Mouse (Mus musculus): ENCODE measurements around the gene Selenoo. TPM values are rescaled to one million over a fixed set of nuclear protein-coding genes. Genes with fewer than 3 reads are reported as not detected.

Gene Selenoo
- 21.0 and 22.3 TPM in 2 replicates for polyA plus RNA-seq (2015; fragmentation: Nextera tagmentation; extraction: Ambion mirVana)

DNA sequence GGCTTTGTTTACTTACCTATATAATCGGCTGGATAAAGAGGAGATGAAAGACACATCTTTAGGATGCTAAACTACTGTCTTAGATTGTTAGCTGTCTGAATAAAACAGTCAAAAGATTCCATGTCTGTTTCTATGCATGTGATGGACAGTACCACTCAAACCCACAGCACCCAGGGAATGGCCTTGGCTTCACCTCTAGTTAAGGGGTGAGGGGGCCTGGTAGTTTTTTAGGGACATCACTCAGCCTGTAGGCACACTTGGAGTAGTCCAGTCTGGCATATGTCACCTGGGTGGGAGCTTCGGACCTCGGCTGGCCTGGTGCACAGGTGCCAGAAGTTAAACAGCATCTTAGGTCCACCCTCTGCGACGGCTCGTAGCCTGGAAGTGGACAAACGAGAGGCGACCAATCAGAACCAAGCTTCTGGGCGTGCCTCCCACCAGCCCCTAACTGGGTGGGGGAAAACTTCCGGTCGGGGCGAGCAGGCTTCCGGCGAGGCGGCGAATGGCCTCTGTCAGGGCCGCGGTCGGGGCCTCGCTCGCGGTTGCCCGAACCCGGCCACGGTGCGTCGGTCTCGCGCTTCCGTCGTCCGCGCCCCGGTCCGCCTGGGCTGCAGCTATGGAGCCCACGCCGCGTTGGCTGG is at the start of gene Selenoo:
TSS of gene Selenoo (plus strand) at position 478 of the 641 bp plus-strand sequence.

DNA sequence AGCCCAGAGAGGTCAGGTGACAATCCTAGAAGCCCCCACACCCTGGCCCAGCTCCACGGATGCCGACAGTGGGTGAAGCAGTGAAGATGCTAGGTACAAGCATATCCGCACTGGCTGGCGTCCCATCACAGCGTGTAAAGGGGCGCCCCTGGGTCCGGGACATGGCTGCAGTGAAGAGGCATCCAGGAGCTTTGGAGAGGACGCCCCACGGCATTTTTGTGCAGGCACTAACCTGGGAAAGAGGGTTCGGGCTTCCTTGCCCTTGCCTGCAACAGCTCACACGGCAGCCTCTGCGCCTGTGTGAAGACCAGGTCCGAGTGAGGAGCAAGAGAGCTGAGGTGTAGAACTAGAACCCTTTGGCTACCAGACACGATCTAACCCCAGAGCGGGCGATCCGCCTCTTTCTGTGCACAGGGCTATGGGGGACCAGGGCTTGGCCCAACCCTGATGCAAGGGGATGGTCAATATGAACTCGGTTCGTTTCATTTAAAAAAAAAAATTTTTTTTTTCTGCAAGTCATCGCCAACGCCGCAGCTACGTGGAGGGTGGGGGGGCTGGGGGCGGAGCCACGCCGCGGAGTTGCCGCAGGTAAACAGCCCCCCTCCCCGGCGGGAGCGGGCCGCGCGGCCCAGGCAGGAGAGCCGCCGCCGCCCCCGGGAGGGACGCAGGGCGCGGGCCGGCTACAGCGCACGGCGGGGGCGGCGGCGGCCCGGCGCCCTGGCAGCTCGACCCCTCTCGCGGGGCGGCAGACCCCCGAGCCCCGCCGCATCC is 29.5 kb upstream of the Selenoo start, which contains the start of gene Panx2:
TSS of gene Panx2 (plus strand) at position 574 of the 771 bp plus-strand sequence.

DNA sequence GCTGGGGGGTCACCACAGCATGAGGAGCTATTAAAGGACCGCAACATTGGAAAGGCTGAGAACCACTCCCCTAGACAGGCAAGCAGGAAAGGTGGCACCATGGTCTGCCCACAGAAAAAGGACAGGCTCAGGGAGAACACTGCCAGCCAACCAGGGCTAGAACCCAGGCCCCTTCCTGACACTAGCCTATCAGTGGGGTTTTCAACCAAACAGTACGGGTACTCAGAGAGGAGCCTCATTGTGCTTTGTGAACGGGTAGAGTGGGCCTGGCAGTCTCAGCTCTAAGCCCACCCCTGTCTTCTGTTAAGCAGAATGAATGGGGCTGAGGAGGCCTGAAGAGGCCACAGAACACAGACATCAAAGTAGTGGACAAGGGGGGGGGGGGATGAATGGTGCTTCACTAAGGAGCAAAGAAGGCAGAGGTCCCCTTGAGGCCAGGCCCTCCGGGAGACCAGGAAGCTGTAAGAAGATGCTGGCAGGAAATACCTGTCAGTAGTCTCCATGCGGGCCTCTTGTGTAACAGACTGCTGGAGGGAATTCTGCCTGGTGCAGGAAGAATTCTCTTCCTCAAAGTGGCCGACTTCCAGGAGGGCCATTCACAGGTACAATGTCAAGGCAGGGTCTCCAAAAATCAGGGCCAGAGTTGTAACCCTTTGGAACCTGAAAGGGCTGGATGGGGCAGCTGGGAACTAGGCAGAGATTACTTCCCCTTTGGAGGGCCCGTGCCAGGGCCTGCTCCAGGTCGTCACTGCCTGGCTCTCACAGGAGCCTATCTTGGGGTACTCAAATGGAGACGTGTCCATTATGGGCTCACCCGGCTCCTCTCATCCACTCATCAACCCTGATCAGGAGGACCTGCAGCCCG is 14.0 kb upstream of the Selenoo start, which contains the start of gene Trabd:
TSS of gene Trabd (plus strand) at position 512 of the 865 bp plus-strand sequence.

DNA sequence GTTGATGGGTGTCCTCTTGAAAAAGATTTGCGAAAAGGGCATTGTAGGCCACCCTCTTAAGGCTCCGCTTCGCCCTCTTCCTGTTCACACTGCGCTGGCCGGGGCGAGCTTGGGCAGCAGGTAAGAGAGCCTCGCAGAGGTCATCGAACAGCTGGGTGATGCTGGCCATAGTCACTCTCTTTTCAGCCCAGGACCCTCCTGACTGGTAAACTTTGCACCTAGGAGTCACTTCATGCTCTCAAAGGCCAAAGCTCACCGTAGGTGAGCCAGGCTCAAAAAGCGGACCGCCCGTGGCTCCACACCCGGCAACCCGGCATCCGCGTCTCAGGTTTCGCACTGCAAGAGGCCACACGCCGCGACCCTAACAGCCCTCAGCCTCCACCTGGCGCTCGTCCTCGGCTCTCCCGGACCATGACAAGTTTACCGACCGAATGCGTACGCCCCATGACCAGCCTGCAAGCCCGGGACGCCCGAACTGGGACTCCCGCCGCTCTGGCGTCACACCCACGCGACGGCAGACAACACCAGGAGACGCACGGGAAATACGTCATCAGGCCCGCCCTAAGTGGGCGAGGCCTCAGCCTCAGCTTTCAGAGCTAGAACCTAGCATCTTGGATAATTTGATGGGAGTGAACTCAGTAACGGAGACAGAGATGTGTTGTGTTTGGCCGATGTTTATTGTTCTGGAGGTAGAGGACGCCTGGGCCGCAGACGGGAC is 33.9 kb downstream of the Selenoo start, which contains the start of gene Tubgcp6:
TSS of gene Tubgcp6 (minus strand) at position 464 of the 718 bp plus-strand sequence.

DNA sequence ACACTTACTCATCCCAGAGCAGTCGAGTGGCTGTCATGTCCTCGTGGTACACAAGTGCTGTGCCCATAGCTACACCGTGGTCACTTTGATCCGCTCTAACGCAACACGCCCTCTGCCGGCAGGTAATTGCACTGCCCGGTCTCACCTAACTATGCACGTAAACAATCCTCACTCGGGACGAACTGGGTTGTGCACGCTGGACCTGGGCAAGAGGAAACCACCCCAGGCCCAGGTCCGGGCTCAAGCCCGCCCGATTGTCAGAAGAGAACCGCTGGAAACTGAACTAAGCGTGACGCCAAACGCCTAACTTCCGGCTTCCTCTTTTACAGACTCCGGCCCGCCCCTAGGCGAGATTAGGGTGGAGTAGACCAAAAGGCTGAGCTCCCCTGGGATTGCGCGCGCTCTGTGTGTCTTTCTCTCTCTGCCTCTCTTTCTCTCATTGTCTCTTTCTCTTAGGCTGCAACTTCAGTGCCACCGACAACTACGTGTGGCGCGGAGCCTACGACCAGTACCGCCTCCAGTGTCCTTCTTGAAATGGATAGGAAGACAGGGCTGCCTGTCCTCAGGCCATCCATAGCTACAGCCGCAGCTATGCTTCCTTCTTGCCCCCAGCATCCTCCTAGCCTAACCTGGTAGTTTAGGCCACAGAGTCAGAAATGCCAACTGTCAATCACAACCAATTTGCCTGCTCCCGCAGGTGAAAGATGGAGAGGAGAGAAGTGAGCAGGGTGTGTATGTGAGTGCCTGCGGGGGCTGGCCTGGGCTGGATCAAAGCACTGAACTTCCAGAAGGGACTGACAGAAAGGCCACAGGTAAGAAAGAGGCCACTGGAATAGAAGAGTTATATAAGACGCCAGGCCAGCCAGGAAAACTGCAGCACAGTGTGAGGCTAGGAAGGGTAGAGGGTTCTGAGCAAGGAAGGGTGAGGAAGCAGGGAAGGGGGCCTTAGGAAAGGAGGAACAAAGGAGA is 39.8 kb downstream of the Selenoo start, which contains the start of gene Hdac10:
TSS of gene Hdac10 (minus strand) at position 319 of the 969 bp plus-strand sequence.

DNA sequence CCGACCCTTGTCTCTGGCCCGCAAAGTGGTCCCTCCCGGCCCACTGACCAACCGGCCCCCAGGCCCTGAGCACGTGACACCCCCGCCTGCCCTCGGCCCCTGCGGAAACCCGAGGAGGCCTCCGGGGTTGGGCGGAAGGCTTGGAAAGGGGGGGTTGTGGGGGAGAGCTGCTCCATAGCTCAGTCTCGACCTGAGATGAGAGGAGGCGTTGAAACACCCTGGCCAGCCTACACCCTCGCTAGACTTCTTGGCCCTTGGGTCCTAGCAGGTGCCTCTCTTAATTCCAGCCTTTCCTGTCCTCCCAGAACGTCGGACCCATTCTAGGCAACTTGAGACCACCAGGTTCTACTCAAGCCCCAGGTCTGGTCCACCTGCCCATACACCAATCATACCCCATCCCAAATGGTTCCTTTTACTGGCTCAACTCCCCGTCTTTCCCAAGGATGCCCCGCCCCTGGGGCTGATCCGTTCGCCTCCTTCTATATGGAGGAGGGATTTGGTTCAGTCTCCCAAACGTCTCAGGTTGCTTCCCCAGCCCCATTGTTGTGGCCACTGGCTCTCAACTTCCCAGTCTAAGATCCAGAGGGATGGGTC is 51.9 kb downstream of the Selenoo start, which contains the start of gene Mapk12:
TSS of gene Mapk12 (minus strand) at position 45 of the 594 bp plus-strand sequence.

DNA sequence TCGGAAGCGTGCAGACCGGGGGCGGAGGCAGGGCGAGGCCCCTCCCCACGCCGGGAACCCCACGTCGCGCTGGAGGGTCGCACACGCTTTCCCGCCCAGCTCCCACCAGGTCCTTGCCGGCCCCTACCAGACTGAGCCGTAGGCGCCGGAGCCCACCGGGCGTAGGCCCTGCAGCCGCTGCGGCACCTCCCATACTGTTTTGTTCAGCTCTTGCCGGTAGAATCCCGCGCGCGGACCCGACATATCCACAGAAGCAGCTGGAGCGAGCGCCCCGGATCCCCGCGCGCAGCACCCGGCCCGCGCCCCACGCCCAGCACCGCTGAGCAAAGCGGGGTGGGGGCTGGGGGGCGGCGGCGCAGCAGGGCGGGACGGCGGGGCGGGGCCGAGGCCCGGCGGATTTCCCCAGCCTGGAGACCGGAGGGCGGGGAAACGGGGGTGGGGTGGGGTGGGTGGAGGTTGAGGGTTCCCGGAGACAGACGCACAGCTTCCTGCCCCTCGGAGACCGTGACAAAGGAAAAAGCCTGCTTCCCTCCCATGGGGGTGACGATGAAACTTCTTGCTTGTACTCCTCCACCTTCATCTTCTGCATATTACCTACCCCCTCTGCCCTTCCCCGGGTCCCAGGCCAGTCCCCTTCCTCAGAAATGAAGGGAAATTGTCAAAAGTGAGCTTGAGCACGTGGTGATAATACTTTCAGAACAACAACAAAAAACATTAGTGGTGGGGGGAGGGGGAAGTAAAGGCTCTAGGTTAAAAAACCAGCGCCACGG is 60.6 kb downstream of the Selenoo start, which contains the start of gene Mapk11:
TSS of gene Mapk11 (minus strand) at position 358 of the 770 bp plus-strand sequence.

Other genes starting within 250 kb of the Selenoo start
- gene Pim3, start 226.9 kb upstream of the Selenoo start, polyA plus RNA-seq (2015; fragmentation: Nextera tagmentation; extraction: Ambion mirVana): 73.8 and 74.6 TPM in 2 replicates
- gene Ttll8, start 134.7 kb upstream of the Selenoo start, polyA plus RNA-seq (2015; fragmentation: Nextera tagmentation; extraction: Ambion mirVana): 0.19 and 0.23 TPM in 2 replicates
- gene Mlc1, start 110.1 kb upstream of the Selenoo start, polyA plus RNA-seq (2015; fragmentation: Nextera tagmentation; extraction: Ambion mirVana): 67.4 and 69.0 TPM in 2 replicates
- gene Mov10l1, start 106.2 kb upstream of the Selenoo start, polyA plus RNA-seq (2015; fragmentation: Nextera tagmentation; extraction: Ambion mirVana): not detected in 2 replicates
- 13.4 and 14.9 TPM in 2 replicates for gene Panx2, start 29.4 kb upstream of the Selenoo start, polyA plus RNA-seq (2015; fragmentation: Nextera tagmentation; extraction: Ambion mirVana)
- gene Trabd, start 14.0 kb upstream of the Selenoo start, polyA plus RNA-seq (2015; fragmentation: Nextera tagmentation; extraction: Ambion mirVana): 29.1 and 35.5 TPM in 2 replicates
- gene Tubgcp6, start 34.0 kb downstream of the Selenoo start, polyA plus RNA-seq (2015; fragmentation: Nextera tagmentation; extraction: Ambion mirVana): 8.1 and 13.9 TPM in 2 replicates
- gene Hdac10, start 39.6 kb downstream of the Selenoo start, polyA plus RNA-seq (2015; fragmentation: Nextera tagmentation; extraction: Ambion mirVana): 19.1 and 23.8 TPM in 2 replicates
- gene Mapk12, start 51.6 kb downstream of the Selenoo start, polyA plus RNA-seq (2015; fragmentation: Nextera tagmentation; extraction: Ambion mirVana): 4.0 and 5.5 TPM in 2 replicates
- gene Mapk11, start 60.5 kb downstream of the Selenoo start, polyA plus RNA-seq (2015; fragmentation: Nextera tagmentation; extraction: Ambion mirVana): 12.0 and 15.0 TPM in 2 replicates
- 40.8 and 51.5 TPM in 2 replicates for gene Plxnb2, start 91.7 kb downstream of the Selenoo start, polyA plus RNA-seq (2015; fragmentation: Nextera tagmentation; extraction: Ambion mirVana)
- 58.4 and 74.1 TPM in 2 replicates for gene Dennd6b, start 107.4 kb downstream of the Selenoo start, polyA plus RNA-seq (2015; fragmentation: Nextera tagmentation; extraction: Ambion mirVana)
- 65.8 and 68.3 TPM in 2 replicates for gene Ppp6r2, start 122.5 kb downstream of the Selenoo start, polyA plus RNA-seq (2015; fragmentation: Nextera tagmentation; extraction: Ambion mirVana)
- gene Sbf1, start 226.2 kb downstream of the Selenoo start, polyA plus RNA-seq (2015; fragmentation: Nextera tagmentation; extraction: Ambion mirVana): 74.8 and 96.2 TPM in 2 replicates
- not detected in 2 replicates for gene Adm2, start 233.6 kb downstream of the Selenoo start, polyA plus RNA-seq (2015; fragmentation: Nextera tagmentation; extraction: Ambion mirVana)
- gene Miox, start 245.3 kb downstream of the Selenoo start, polyA plus RNA-seq (2015; fragmentation: Nextera tagmentation; extraction: Ambion mirVana): not detected in 2 replicates

All from neural tube, postnatal 0 days (tissue).